Mouse (Mus musculus) heart, postnatal 0 days (tissue): ENCODE results near the gene Tmprss12. TPM values are rescaled to one million over a fixed set of nuclear protein-coding genes. Genes with fewer than 3 reads are reported as not detected.

ENCODE experiments used
- ATAC-seq: fragments of 200-750 bp; cut with Nextera tagmentation; 2 replicates; pipeline ENCODE4 v1.8.0; 2017; ENCODE audit warnings: low read depth, moderate number of reproducible peaks, moderate library complexity; ENCODE audit not compliant: insufficient read depth
- DNase-seq: peaks from one replicate; pipeline ENCODE4 v3.0.0-alpha.2; 2016; ENCODE audit warnings: low spot score
- H3K27ac ChIP-seq: fragments of 300-500 bp; sonication (generic); 2 replicates; pipeline ENCODE4 v1.5.1; 2014; ENCODE audit warnings: low read depth, mild to moderate bottlenecking
- H3K27me3 ChIP-seq: fragments of 300-500 bp; sonication (generic); 2 replicates; pipeline ENCODE4 v1.6.1; 2014; ENCODE audit warnings: low read length, mixed read lengths; ENCODE audit not compliant: control insufficient read depth, insufficient read depth
- H3K36me3 ChIP-seq: fragments of 300-500 bp; sonication (generic); replicated peaks from 2 replicates; pipeline ENCODE4 v1.6.1; 2014; ENCODE audit warnings: low read length, mixed read lengths; ENCODE audit not compliant: control insufficient read depth, insufficient read depth
- H3K4me1 ChIP-seq: fragments of 300-500 bp; sonication (generic); 2 replicates; pipeline ENCODE4 v1.6.1; 2014; ENCODE audit warnings: antibody characterized with exemption; ENCODE audit not compliant: control insufficient read depth, insufficient read depth
- H3K4me2 ChIP-seq: fragments of 300-500 bp; sonication (generic); 2 replicates; pipeline ENCODE4 v1.6.1; 2014; ENCODE audit warnings: low read depth, mild to moderate bottlenecking, low read length, moderate library complexity
- H3K4me3 ChIP-seq: fragments of 300-500 bp; sonication (generic); 2 replicates; pipeline ENCODE4 v1.5.1; 2014; ENCODE audit warnings: low read depth, low read length
- H3K9ac ChIP-seq: fragments of 300-500 bp; sonication (generic); replicated peaks from 2 replicates; pipeline ENCODE4 v1.6.1; 2014; ENCODE audit warnings: low read depth, low read length, mixed read lengths
- H3K9me3 ChIP-seq: fragments of 300-500 bp; sonication (generic); replicated peaks from 2 replicates; pipeline ENCODE4 v1.6.1; 2016; ENCODE audit warnings: low read length; ENCODE audit not compliant: control insufficient read depth
- CTCF ChIP-seq: IDR thresholded peaks from 2 replicates; pipeline ENCODE4 v1.5.1; 2016; ENCODE audit warnings: antibody characterized with exemption, control low read depth, low read depth
- EP300 ChIP-seq: IDR thresholded peaks from 2 replicates; pipeline ENCODE4 v1.6.1; 2016; ENCODE audit warnings: antibody characterized with exemption, low read depth
- WGBS: fragments of 180-500 bp; shearing (Covaris S2); extraction: QIAGEN DNeasy Blood & Tissue Kit; methylation state at CpG from one replicate; pipeline ENCODE4 v1.1.7; 2014; 5-methylcytosine and 5-hydroxymethylcytosine counted together
- polyA plus RNA-seq: library from polyadenylated mRNA; unstranded; fragments of >200 nt; fragmentation: Nextera tagmentation; extraction: Ambion mirVana; gene quantifications from 2 replicates; pipeline ENCODE4 v1.2.1, GENCODE M21; 2015
- total RNA-seq: library from RNA; depleted of rRNA; stranded (reverse); fragments of >200 nt; gene quantifications from 2 replicates; pipeline ENCODE4 v1.2.3, GENCODE M21; 2014; ENCODE audit warnings: low replicate concordance

Gene Tmprss12
- total and polyA plus RNA-seq, 2 experiments from 2014 or later, result not detected

- H3K4me2 ChIP-seq, result no peak overlapping the region
- H3K36me3 ChIP-seq, result no peaks in the 10 kb centered on the region
- no peaks in the 10 kb centered on the region for H3K9me3 ChIP-seq
- no peak overlapping the region for H3K27ac ChIP-seq
- H3K4me3 ChIP-seq, result no peak overlapping the region
- no peak for ATAC-seq
- WGBS, result 93% methylated on average over 4 of the region's 4 CpGs
- TF ChIP-seq EP300 (no peak), CTCF (no peak)
- no peak overlapping the region for H3K9ac ChIP-seq
- no peak for DNase-seq
- H3K4me1 ChIP-seq, result no peaks in the 10 kb centered on the region
- no peaks in the 10 kb centered on the region for H3K27me3 ChIP-seq
Measured at GRCm38 (mm10) chr15:100276403-100276802, 4.2 kb upstream of the Tmprss12 start.

DNA sequence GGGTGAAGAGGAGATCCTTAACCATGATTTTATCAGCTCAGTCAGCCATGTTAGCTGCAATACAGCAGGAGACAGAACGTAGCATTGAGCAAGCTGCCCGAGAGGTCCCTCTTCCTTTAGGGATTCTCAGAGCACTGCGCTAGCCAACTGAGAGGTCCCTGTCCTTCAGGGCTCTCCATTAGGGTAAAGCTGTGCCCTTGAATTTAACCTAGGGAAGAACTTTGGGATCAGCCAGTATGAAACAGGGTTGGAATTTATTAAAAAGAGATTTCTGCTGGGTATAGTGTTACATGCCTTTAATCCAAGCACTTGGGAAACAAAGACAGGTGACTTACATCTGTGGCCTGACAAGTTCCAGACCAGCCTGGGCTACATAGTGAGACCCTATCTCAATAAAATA lies 3.1 kb upstream of the Tmprss12 start:
- Histone ChIP-seq H3K9me3 (no peaks in the 10 kb centered on the region), H3K27me3 (no peaks in the 10 kb centered on the region), H3K9ac (no peak overlapping the region), H3K4me2 (no peak overlapping the region), H3K4me1 (no peaks in the 10 kb centered on the region), H3K36me3 (no peaks in the 10 kb centered on the region), H3K27ac (no peak overlapping the region), H3K4me3 (no peak overlapping the region)
- WGBS, result 85% methylated on average over 3 of the region's 3 CpGs
- ATAC-seq, result no peak
- TF ChIP-seq EP300 (no peak), CTCF (no peak)
- no peak for DNase-seq

- ATAC-seq (no peak), DNase-seq (no peak)
- 89% methylated on average over 6 of the region's 6 CpGs for WGBS
- Histone ChIP-seq H3K9me3 (no peaks in the 10 kb centered on the region), H3K4me3 (no peak overlapping the region), H3K4me1 (no peaks in the 10 kb centered on the region), H3K9ac (no peak overlapping the region), H3K27ac (no peak overlapping the region), H3K36me3 (no peaks in the 10 kb centered on the region), H3K27me3 (no peaks in the 10 kb centered on the region), H3K4me2 (no peak overlapping the region)
- TF ChIP-seq CTCF, result no peak
- no peak for TF ChIP-seq EP300
Measured at GRCm38 (mm10) chr15:100288980-100289379, 8.3 kb downstream of the Tmprss12 start.

GRCm38 (mm10) chr15:100290858-100291257 lies 10.2 kb downstream of the Tmprss12 start:
- no peak for TF ChIP-seq CTCF
- TF ChIP-seq EP300, result no peak
- H3K4me1 ChIP-seq, result no peaks in the 10 kb centered on the region
- 83% methylated on average over 5 of the region's 5 CpGs for WGBS
- H3K36me3 ChIP-seq, result no peaks in the 10 kb centered on the region
- H3K9me3 ChIP-seq, result no peaks in the 10 kb centered on the region
- no peak overlapping the region for H3K9ac ChIP-seq
- no peak for ATAC-seq
- H3K4me3 ChIP-seq, result no peak overlapping the region
- H3K27ac ChIP-seq, result no peak overlapping the region
- no peaks in the 10 kb centered on the region for H3K27me3 ChIP-seq
- no peak for DNase-seq
- H3K4me2 ChIP-seq, result no peak overlapping the region

DNA sequence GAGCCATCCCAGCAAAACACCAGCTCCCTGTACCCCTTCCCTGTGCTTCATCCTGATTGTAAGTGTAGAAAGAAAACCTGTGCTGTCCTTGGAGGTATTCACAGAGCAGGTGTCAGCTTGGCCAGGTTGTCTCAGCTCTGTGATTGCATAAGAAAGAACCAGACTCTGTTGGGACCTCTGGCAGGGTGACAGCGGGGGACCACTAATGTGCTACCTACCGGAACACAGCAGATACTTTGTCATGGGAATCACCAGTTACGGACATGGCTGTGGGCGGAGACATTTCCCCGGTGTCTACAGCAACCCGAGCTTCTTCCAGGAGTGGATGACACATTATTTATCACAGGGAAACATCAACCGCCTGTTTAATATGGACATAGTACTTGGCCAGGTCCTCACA lies 11.7 kb downstream of the Tmprss12 start:
- TF ChIP-seq CTCF (no peak), EP300 (no peak)
- H3K4me3 ChIP-seq, result no peak overlapping the region
- 57% methylated on average over 7 of the region's 7 CpGs for WGBS

DNA sequence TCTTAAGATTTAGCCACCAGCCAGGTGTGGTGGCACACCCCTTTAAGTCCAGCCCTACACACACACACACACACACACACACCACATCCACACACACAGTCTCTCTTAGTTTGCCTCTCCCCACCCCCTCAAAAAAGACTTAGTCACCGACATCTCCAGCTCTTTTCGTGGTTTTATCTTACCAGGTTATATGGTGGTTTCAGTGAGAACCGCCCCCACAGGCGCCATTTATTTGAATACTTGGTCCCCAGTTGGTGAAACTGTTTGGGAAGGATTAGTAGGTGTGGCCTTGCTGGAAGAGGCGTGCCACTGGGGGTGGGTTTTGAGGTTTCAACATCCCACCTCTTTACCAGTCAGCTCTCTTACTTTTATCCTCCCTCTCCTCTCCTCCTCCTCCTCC lies 17.2 kb downstream of the Tmprss12 start:
- Histone ChIP-seq H3K4me1 (no peaks in the 10 kb centered on the region), H3K9ac (no peak overlapping the region), H3K27me3 (no peaks in the 10 kb centered on the region), H3K36me3 (no peaks in the 10 kb centered on the region), H3K4me2 (no peak overlapping the region), H3K4me3 (no peak overlapping the region), H3K27ac (no peak overlapping the region), H3K9me3 (no peaks in the 10 kb centered on the region)
- TF ChIP-seq CTCF (no peak), EP300 (no peak)
- DNase-seq (no peak), ATAC-seq (no peak)
- 82% methylated on average over 5 of the region's 5 CpGs for WGBS

More for the DNA sequence above, 11.7 kb downstream of the Tmprss12 start:
- Histone ChIP-seq H3K4me2 (no peak overlapping the region), H3K9me3 (no peaks in the 10 kb centered on the region), H3K4me1 (no peaks in the 10 kb centered on the region), H3K36me3 (no peaks in the 10 kb centered on the region), H3K9ac (no peak overlapping the region), H3K27ac (no peak overlapping the region), H3K27me3 (no peaks in the 10 kb centered on the region)
- no peak for DNase-seq
- ATAC-seq, result no peak
